Mouse (Mus musculus) G1E-ER4 (cell line): ENCODE data around the gene Isyna1. TPM values are rescaled to one million over a fixed set of nuclear protein-coding genes. Genes with fewer than 3 reads are reported as not detected.

Experiments used
- GATA1 ChIP-seq: IDR thresholded peaks from one replicate; pipeline ENCODE4 v1.8.0; 2012; ENCODE audit warnings: low read length, inconsistent platforms
- polyA plus RNA-seq: library from polyadenylated mRNA; stranded (reverse); fragments of >175 nt; gene quantifications from 2 replicates; pipeline ENCODE4 v1.2.3, GENCODE M21; 2012

Gene Isyna1
- polyA plus RNA-seq, 1 experiment, result 204 TPM

DNA sequence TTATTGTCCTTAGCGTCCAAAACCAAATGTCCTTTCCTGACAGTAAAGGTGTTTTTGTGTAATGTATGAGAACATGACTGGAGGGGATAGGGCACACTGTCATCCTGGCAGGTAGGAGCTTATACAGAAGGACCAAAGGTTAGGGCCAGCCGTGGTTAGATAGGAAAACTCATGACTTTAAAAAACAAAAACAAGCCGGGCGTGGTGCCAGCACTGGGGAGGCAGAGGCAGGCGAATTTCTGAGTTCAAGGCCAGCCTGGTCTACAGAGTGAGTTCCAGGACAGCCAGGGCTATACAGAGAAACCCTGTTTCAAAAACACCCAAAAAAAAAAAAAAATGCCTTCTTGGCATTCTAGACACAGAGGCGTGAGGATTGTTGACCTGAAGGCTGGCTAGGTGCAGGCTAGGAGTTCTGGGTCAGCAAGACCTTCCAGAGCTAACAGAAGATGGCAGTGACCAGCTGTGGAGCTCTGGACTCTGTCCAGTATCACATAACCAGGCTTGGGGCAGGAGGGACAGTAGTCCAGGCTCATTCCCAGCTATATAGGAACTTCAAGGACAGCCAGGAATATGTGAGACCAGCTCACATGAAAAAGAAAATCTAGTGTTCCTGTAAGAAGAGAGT lies 30.3 kb upstream of the Isyna1 start:
- no peak for TF ChIP-seq GATA1

DNA sequence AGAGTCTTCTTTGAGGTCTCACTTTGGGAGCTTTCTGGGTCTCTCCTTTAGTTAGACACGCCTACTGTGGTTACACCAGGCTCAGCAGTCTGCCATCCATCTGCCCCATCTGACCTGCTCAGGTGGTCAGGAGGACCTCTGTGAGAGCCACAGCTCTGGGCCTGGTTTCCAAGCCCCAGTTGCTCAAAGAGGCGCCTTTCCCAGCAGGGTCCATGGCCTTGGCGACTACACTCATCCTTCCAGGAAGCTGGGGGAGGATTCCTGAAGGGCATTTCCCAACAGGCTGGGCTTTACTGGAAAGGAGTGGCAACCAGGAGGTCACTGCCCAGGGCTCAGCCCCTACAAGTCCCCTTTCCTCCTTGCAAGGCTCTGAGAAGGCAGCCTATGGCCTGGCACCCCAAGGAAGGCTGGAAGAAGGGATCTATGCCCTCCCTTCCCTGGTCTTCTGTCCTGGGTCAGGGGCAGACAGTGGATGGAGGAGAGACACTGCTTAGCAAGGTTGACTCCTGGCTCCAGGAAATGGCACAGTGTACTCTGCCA lies 29.4 kb upstream of the Isyna1 start:
- no peak for TF ChIP-seq GATA1

DNA sequence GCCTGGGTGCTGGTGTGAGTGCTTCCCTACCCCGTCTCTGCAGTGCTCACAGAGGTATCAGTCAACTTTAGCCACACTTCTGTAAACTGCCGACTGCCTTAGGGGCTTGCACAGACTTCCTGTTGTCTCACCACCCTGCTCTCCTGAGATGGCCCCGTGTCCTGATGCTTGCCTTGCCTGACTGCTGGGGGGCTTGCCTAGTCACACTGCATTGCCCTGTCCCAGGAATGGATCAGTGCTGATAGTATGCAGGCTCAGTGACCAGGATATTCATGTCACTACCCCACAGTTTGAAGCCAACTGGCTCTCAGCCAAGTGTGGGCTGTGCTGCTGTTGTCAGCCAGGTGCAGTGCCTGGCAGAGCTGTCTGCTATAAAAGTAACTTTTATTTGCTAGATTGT lies 28.6 kb upstream of the Isyna1 start:
- no peak for TF ChIP-seq GATA1

DNA sequence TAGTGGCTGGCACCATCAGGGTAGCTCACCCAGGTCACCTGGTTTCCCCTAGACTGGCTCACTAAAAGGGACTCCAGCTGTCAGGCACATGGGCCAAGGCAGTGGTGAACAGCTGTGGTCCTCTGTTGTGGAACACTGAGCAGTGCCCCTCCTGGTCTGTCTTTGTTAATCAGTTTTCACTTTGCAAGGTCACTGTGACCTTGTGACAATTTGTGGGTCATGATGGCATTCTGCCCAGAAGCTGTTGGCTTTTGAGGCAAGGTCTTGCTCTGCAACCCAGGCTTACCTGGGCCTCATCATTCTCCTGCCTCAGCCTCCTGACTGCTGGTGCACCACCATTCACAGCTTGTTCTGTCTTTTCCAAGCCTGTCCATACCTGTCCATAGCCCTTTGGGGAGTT lies 23.8 kb upstream of the Isyna1 start:
- no peak for TF ChIP-seq GATA1

DNA sequence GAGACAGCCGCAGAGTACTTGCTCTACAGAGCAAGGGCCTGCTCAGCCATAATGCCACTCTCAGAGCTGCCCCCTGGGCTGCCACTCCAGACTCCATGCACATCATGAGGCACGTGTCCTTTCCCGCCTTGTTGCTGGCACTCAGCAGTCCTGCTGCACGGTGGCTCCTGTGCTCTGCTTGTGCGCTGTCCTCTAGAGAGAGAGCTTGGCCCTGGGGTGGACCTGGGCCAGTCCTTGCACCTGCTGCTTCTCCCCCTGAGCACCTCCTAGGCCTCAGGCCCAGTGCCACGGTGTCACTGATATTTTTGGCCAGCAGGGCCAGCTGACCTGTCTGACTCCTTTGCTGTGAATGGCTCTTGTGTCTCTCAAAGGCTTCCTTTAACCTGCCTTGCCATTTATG lies 23.2 kb upstream of the Isyna1 start:
- TF ChIP-seq GATA1, result no peak

DNA sequence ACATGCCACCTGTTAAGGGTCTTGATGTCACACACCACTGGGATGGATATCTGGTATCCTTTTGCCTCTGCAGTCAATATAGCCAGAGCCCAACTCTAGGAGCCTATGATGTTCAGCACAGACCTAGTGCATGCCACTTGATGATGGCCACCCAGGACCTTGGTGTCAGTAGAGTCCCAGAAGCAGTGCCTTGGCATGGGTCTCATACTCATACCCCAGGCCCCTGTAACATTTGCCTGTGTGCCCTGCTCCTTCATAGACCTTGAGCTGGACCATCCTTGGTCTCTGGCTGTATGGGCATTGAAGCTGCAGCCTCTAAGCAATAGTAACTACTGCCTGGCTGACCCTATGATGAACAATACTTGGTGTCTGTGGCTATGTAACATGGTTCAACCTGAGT lies 19.9 kb upstream of the Isyna1 start:
- no peak for TF ChIP-seq GATA1

DNA sequence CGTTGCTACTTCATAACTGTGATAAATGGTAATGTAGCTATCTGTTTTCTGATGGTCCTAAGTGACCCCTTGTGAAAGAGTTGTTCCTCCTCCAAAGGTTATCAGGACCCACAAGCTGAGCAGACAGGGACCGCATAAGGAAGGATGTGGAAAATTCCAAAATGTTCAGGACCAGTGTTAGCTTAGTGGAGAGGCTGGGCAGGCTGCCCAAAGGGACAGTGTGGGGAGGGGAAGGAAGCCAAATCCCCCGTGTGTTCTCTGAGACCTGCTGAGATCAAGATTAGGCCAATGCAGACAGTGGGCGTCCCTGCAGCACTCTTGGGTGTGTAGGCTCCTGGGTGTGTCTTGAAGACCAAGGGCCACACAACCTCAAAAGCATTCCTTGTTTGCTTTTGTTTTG lies 19.3 kb upstream of the Isyna1 start:
- no peak for TF ChIP-seq GATA1

DNA sequence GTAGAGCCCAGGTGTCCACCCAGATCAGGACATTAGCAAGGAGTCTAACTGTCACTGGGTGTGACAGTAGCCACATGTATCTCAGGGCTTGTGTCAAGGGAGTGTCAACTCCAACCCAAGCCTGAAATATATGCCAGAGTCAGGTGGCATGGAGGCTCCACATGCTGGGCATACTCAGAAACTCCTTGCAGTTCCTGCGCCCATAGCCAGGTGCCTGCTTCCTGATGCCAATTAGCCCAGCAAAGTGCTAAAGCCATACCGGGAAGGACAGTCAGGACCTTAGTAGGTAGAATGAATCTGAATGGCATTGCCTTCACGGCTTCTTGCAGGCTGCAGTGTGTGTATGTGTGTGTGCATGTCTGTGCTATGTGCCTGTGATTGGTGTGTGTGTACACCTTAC lies 17.0 kb upstream of the Isyna1 start:
- no peak for TF ChIP-seq GATA1

DNA sequence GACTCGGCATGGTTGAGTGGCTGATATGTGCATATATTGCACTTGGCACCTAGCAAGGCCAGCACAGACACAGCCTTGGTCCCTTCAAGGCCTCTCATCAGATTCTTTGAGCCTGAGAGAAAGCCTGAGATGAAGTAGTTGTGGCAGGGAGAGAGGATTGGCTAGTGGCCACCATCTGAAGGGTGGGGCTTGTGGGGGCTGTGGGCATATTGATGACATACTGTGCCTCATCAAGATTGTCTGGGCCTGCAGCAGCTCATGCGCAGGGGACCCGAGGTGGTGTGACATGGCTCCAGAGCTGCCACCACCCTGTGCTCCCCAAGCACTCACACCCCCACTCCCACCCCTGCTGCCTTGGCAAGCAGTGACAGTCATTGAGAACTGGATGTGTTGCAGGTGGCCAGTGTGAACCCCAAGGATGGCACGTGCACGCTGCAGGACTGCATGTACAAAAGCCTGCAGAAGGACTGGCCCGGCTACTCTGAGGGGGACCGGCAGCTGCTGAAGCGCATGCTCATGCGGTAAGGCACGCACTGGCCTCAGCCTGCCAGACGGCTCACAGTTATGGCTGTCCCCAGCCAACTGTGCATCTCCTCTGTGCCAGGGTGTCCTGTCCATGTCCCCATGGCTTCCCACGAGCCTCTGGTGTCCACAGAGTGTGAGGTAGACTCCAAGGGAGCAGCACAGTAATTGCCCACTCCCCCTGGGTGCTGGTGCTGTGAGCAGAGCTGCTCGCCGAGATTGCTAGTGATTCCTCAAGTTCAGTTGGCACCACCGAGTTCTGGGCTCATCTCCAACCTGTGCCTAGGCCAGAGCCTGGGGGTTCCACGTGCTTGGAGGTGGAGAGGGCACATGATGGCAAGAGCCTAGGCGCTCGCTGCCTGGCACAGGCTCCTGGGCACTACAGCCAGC lies 10.4 kb upstream of the Isyna1 start:
- TF ChIP-seq GATA1, result no peak

DNA sequence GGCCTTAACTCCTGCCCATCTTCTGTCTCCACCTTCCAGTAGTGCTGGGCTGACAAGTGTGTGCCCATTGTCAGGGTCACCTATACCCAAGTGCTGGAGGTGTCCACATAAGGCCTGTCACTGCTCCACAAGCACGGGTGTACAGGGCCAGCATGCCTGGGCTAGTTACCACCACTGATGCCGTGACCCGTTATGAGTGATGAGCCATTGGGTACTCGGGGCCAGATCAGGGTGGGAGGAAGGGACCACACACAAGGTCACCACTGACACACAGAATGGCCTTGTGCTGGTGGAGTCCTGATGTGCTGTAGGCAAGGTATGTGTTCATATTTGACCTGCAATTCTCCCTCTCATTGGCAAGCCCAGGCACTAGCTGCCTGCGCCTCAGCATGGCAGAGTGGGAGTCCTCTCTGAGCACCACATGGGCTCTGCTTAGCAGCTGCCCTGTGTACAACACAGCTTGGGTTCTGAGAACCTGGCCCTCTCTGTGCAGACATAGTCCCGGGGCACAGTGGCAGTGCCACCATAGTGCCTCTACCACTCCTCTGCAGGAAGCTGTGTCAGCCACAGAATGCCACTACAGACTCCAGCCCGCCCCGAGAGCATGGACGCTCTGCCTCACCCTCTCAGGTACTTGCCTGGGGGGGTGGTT lies 9.4 kb upstream of the Isyna1 start:
- TF ChIP-seq GATA1, result no peak

DNA sequence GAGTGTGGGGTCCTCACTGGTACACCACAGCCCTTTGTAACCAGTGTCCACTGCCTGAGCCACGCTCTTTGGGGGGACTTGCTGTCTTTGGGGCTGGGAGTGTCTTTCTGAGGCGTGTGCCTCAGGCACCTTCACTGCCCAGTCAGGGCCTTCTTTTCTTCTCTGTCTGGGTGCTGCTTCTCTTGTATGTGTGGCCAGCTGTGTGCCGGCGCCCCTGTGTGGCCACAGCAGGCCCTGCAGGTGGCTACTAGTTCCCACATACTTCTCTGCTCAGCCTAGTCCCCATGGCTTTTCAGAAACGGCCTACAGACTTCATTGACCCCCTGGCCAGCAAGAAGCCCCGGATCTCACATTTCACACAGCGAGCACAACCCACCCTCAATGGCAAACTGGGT lies 8.9 kb upstream of the Isyna1 start:
- TF ChIP-seq GATA1, result no peak

DNA sequence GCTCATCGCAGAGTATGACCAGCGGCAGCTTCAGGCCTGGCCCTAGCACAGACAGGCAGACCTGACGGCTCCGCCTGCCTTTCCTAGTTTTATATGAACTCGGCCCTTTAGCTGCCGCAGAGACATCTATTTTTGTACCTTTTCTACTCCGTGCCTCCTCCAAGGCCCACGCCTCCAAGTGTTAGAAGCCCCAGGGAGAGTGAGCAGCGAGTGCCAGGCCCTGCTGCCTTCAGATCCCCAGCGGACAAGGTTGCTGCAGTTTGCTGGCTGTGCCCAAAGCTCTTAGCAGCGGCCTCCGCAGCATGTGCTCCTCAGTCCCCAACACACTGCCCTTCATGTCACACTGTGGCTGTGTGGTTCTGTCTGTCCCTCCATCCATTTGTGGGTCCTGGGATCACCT lies 2.6 kb upstream of the Isyna1 start:
- TF ChIP-seq GATA1, result no peak

DNA sequence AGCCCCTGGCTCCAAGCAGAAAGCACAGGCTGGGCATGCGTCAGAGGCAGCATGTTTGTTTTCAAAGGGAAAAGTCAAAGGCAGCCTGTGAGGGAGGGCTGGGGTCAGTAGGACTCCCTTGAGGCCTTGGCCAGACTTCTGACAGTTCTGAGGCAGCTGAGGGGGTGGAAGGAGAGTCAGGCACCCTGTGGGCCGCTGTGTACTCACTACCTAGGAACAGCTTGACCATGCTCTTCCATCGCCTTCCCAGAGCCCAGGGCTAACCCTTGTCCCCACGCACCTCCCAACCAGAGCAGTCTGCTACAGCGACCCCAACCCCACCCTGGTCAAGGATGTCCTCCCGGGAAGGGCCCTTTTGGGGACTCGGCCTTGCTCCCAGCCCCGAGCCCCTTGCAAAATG lies 1.0 kb upstream of the Isyna1 start:
- TF ChIP-seq GATA1, result no peak

DNA sequence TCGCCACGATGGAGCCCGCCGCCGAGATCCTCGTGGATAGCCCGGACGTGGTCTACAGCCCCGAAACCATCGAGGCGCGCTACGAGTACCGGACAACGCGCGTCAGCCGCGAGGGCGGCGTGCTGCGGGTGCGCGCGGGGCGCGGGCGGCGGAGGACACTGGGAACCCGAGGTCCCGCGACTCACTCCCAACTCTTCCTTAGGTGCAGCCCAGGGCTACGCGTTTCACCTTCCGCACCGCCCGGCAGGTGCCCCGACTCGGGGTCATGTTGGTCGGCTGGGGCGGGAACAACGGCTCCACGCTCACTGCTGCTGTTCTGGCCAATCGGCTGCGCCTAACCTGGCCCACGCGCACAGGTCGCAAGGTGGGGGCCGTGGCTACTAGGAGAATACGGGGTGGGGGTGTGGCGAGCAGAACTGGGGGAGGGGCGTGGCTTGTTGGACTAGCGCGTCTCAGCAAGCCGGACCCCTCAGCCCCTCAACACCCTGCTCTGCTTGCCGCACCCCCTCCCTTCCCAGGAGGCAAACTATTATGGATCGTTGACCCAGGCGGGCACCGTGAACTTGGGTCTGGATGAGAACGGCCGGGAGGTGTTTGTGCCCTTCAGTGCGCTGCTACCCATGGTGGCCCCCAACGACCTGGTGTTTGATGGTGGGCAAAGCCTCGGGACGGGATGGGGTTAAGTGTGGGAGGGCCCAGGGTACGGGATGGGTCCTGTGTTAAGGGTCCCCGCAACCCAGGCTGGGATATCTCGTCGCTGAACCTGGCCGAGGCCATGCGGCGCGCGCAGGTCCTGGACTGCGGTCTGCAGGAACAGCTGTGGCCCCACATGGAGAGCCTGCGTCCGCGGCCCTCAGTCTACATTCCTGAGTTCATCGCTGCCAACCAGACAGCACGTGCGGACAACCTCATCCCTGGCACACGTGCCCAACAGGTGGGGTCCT lies 720 bp downstream of the Isyna1 start:
- no peak for TF ChIP-seq GATA1

DNA sequence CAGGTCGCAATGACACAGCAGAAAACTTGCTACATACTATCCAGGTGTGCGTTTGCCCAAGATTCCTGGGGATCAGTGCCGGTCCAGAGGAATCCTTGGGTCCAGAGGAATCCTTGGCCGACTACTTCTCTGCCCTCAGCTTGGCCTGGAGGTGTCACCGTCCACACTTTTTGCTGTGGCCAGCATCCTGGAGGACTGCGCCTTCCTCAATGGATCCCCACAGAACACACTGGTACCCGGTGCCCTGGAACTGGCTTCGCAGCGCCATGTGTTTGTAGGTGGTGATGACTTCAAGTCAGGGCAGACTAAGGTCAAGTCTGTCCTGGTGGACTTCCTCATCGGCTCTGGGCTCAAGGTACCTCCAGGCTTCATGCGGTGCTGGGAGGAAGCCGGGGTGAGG lies 1.6 kb downstream of the Isyna1 start:
- no peak for TF ChIP-seq GATA1
